Mouse (Mus musculus): ENCODE results near the gene Col5a1. TPM values are rescaled to one million over a fixed set of nuclear protein-coding genes. Genes with fewer than 3 reads are reported as not detected.

Gene Col5a1
- polyA plus RNA-seq, 1 experiment from 2014 or later, result 10.9 TPM

DNA sequence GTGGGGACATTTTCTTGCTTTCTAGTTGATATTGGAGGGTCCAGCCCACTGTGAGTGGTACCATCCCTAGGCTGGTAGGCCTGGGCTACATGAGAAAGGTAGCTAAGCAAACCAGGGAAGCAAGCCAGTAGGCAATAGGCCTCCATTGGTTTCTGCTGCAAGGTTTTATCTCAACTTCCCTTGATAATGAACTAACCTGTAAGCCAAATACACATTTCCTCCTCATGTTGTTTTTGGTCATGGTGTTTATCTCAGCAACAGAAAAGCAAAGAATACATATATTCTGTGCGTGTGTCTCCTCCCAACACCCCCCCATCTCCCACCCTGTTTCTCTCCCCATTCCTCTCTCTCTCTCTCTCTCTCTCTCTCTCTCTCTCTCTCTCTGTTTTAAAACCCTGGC, 173.7 kb downstream of the Col5a1 start:
- ATAC-seq (no peak), DNase-seq (no peak)
- TF ChIP-seq CTCF (IDR thresholded peaks at IDR 0.05; ENCODE audit: low read depth), result no peak
- no peak for TF ChIP-seq EP300 (IDR thresholded peaks at IDR 0.05; ENCODE audit: low read depth)
- H3K4me2 ChIP-seq (ENCODE audit: low read depth, low read length), result no peak overlapping the region
- H3K4me1 ChIP-seq (ENCODE audit: insufficient read depth), result peaks cover 10% of the 10 kb centered on the region
- H3K4me3 ChIP-seq (ENCODE audit: low read depth, low read length), result no peak overlapping the region
- H3K9ac ChIP-seq (replicated peaks), result no peak overlapping the region
- WGBS (ENCODE audit: insufficient replicate concordance), result 74% methylated on average over 1 of the region's 1 CpGs
- H3K36me3 ChIP-seq (replicated peaks; ENCODE audit: insufficient read depth, low read length), result no peaks in the 10 kb centered on the region
- no peaks in the 10 kb centered on the region for H3K9me3 ChIP-seq (ENCODE audit: low read length)
- H3K27ac ChIP-seq (ENCODE audit: low read depth), result no peak overlapping the region
- H3K27me3 ChIP-seq (ENCODE audit: insufficient read depth, low read length), result no peaks in the 10 kb centered on the region

DNA sequence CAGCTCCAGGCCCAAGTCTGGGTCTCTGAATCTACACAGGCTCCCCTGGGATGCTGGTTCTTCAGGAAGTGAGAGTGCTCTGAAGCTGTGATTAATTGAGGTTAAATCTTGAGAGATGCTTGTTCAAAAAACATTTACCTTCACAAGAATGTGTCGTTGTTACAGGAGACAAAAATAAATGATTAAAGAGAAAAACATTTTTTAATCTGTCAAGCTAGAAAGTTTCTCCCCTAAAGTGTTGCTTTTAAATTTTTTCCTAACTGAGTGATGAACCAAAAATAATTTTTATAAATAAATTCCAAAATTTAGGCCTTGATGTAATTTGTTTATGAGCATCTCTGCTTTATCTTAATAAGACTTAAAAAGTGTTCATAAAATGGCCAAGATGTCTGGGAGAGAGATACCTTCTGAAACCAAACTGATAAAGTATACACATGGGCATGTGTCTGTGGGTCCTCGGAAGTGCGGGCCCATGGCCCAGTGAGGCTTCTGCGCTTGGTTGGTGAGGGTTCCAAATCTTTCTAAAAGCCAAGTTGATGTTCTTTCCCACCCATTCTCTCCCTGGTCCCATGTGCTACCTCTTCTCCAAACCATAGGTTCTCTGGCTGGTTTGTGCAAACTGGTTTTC, 177.6 kb downstream of the Col5a1 start:
- Histone ChIP-seq H3K9me3 (ENCODE audit: low read length) (no peaks in the 10 kb centered on the region), H3K4me1 (ENCODE audit: insufficient read depth) (peaks cover 35% of the 10 kb centered on the region), H3K27ac (ENCODE audit: low read depth) (peak overlapping the region; percentile 88), H3K4me2 (ENCODE audit: low read depth, low read length) (no peak overlapping the region; the same call in 1 of the 2 replicates), H3K27me3 (ENCODE audit: insufficient read depth, low read length) (no peaks in the 10 kb centered on the region), H3K4me3 (ENCODE audit: low read depth, low read length) (no peak overlapping the region), H3K9ac (replicated peaks) (0 out of 2 replicates have a peak overlapping the region, but pooled peaks have one; percentile 23), H3K36me3 (replicated peaks; ENCODE audit: insufficient read depth, low read length) (0 out of 2 replicates have a peak, but pooled peaks cover 2% of the 10 kb centered on the region)
- ATAC-seq (peak; percentile 30), DNase-seq (no peak)
- TF ChIP-seq EP300 (IDR thresholded peaks at IDR 0.05; ENCODE audit: low read depth) (no peak), CTCF (IDR thresholded peaks at IDR 0.05; ENCODE audit: low read depth) (no peak)
- WGBS (ENCODE audit: insufficient replicate concordance), result 58% methylated on average over 4 of the region's 4 CpGs

DNA sequence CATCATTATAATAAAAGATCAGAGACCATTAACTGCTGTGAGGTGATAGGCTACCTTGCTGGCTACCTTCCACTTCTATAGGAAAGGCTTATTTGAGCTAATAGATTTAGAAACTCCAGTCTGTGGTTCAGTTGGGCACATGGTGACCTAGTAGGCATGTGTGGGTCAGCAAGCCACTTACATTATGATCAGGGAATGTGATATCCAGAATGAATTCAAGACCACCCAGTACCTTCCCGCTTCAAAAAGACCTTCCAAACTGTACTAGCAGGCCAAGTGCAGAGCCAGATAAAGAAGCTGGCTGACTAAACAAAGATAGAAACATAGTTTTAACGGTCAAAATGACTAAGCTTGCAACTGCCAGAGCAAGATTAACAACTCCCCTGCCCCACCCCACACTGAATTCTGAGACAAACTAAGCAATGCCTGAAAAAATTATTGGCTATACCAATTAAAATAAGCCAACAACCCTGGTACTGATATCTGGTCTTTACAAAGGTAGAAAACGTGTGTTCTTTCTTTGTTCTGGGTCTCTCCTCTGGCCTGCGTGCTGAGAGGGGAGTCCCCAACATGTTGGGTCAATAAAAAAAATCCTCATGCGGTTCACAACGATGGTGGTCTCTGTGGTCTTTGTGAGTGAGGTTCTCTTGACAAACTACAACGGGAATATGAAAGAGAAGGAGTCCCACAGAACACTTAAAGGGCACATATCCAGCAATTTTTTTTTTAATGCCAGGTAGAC, 178.3 kb downstream of the Col5a1 start:
- ATAC-seq (peak; percentile 85), DNase-seq (peak; percentile 37)
- Histone ChIP-seq H3K27ac (ENCODE audit: low read depth) (peak overlapping the region; percentile 88), H3K27me3 (ENCODE audit: insufficient read depth, low read length) (no peaks in the 10 kb centered on the region), H3K36me3 (replicated peaks; ENCODE audit: insufficient read depth, low read length) (0 out of 2 replicates have a peak, but pooled peaks cover 2% of the 10 kb centered on the region), H3K4me3 (ENCODE audit: low read depth, low read length) (no peak overlapping the region), H3K9me3 (ENCODE audit: low read length) (no peaks in the 10 kb centered on the region), H3K4me2 (ENCODE audit: low read depth, low read length) (no peak overlapping the region; the same call in 1 of the 2 replicates), H3K9ac (replicated peaks) (peak overlapping the region; percentile 23; the same call in 1 of the 2 replicates), H3K4me1 (ENCODE audit: insufficient read depth) (peaks cover 36% of the 10 kb centered on the region)
- 47% methylated on average over 7 of the region's 7 CpGs for WGBS (ENCODE audit: insufficient replicate concordance)
- TF ChIP-seq CTCF (IDR thresholded peaks at IDR 0.05; ENCODE audit: low read depth), result no peak
- TF ChIP-seq EP300 (IDR thresholded peaks at IDR 0.05; ENCODE audit: low read depth), result peak; percentile 100

DNA sequence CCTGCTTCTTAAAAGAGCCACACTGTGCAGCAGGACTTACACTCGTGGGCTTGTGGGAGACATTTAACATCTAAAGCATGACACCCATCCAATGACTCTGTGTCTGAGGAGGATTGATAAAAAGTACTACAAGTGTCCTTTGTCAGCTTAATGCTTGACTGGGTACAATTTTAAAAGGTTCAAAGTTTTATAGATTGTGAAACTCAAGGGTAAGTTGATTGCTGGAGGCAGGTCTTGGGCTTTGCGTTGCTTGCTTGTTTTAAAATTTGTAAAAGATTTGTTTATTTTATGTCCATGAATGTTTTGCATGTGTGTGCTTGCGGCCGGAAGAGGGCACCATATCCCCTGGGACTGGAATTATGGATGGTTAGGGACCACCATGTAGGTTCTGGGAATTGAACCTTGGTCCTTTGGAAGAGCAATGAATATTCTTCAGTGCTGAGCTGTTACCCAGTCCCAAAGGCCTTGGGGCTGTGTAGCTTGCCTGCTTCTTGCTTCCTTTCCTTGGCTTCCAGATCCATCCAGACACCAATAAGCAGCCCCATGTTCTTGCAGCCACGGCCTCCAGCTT, 178.9 kb downstream of the Col5a1 start:
- no peaks in the 10 kb centered on the region for H3K27me3 ChIP-seq (ENCODE audit: insufficient read depth, low read length)
- H3K9me3 ChIP-seq (ENCODE audit: low read length), result no peaks in the 10 kb centered on the region
- DNase-seq (no peak), ATAC-seq (peak; percentile 26)
- H3K9ac ChIP-seq (replicated peaks), result peak overlapping the region; percentile 23; the same call in 1 of the 2 replicates
- 82% methylated on average over 5 of the region's 5 CpGs for WGBS (ENCODE audit: insufficient replicate concordance)
- TF ChIP-seq CTCF (IDR thresholded peaks at IDR 0.05; ENCODE audit: low read depth) (peak; percentile 22), EP300 (IDR thresholded peaks at IDR 0.05; ENCODE audit: low read depth) (no peak)
- no peak overlapping the region for H3K4me3 ChIP-seq (ENCODE audit: low read depth, low read length)
- no peak overlapping the region for H3K4me2 ChIP-seq (ENCODE audit: low read depth, low read length)
- 0 out of 2 replicates have a peak, but pooled peaks cover 2% of the 10 kb centered on the region for H3K36me3 ChIP-seq (replicated peaks; ENCODE audit: insufficient read depth, low read length)
- peak overlapping the region; percentile 88 for H3K27ac ChIP-seq (ENCODE audit: low read depth)
- H3K4me1 ChIP-seq (ENCODE audit: insufficient read depth), result peaks cover 32% of the 10 kb centered on the region

DNA sequence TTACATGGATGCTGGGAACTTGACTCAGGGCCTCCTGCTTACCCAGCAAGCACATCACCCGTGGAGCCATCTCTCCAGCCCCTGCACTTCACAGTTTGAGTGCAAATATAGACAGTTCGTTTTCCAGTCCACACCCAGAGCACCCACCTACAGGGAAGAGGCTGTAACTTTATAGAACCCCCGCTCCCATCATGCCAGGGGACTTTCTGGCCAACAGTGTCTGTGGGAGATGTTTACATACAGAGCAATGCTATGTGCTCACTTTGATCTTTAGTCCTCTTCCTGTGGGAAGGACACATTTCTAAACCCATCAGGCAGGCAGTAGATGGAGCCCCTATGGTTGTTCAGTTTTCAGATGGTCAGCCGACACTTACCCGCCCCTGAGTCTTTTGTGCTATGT, 180.5 kb downstream of the Col5a1 start:
- no peak overlapping the region; the same call in 1 of the 2 replicates for H3K27ac ChIP-seq (ENCODE audit: low read depth)
- H3K9ac ChIP-seq (replicated peaks), result no peak overlapping the region
- 0 out of 2 replicates have a peak, but pooled peaks cover 2% of the 10 kb centered on the region for H3K36me3 ChIP-seq (replicated peaks; ENCODE audit: insufficient read depth, low read length)
- H3K4me2 ChIP-seq (ENCODE audit: low read depth, low read length), result no peak overlapping the region
- DNase-seq (no peak), ATAC-seq (no peak)
- 70% methylated on average over 5 of the region's 5 CpGs for WGBS (ENCODE audit: insufficient replicate concordance)
- no peak overlapping the region for H3K4me3 ChIP-seq (ENCODE audit: low read depth, low read length)
- peaks cover 32% of the 10 kb centered on the region for H3K4me1 ChIP-seq (ENCODE audit: insufficient read depth)
- TF ChIP-seq CTCF (IDR thresholded peaks at IDR 0.05; ENCODE audit: low read depth) (no peak), EP300 (IDR thresholded peaks at IDR 0.05; ENCODE audit: low read depth) (no peak)
- no peaks in the 10 kb centered on the region for H3K27me3 ChIP-seq (ENCODE audit: insufficient read depth, low read length)
- H3K9me3 ChIP-seq (ENCODE audit: low read length), result no peaks in the 10 kb centered on the region

DNA sequence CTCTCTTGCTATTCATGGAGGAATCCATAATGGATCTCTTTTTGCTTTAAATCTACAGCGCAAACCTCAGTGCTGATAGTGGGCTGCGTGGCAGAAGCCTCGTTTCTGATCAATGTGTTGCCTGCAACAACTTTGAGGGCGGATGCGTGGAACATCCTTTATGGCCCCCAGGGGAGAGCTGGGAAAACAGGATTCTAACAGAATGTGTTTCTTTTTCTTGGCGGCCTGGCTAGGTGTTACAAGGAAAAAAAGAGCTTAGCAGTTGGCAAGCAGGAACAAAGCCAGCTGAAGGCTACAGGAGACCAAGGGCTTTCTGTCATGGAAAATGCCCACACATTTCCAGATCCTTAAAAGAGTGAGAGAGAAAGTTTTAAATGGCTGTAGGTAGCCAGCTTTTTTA, 180.9 kb downstream of the Col5a1 start:
- Histone ChIP-seq H3K27ac (ENCODE audit: low read depth) (peak overlapping the region; percentile 84; the same call in 1 of the 2 replicates), H3K4me2 (ENCODE audit: low read depth, low read length) (no peak overlapping the region), H3K4me3 (ENCODE audit: low read depth, low read length) (no peak overlapping the region), H3K9me3 (ENCODE audit: low read length) (no peaks in the 10 kb centered on the region), H3K9ac (replicated peaks) (no peak overlapping the region), H3K4me1 (ENCODE audit: insufficient read depth) (peaks cover 32% of the 10 kb centered on the region), H3K36me3 (replicated peaks; ENCODE audit: insufficient read depth, low read length) (0 out of 2 replicates have a peak, but pooled peaks cover 2% of the 10 kb centered on the region), H3K27me3 (ENCODE audit: insufficient read depth, low read length) (no peaks in the 10 kb centered on the region)
- DNase-seq (no peak), ATAC-seq (no peak)
- TF ChIP-seq EP300 (IDR thresholded peaks at IDR 0.05; ENCODE audit: low read depth), result no peak
- TF ChIP-seq CTCF (IDR thresholded peaks at IDR 0.05; ENCODE audit: low read depth), result no peak
- WGBS (ENCODE audit: insufficient replicate concordance), result 81% methylated on average over 6 of the region's 6 CpGs
